Mouse (Mus musculus): ENCODE measurements around the gene Apof. TPM values are rescaled to one million over a fixed set of nuclear protein-coding genes. Genes with fewer than 3 reads are reported as not detected.

Gene Apof
- total and polyA plus RNA-seq, 3 experiments, result not detected

DNA sequence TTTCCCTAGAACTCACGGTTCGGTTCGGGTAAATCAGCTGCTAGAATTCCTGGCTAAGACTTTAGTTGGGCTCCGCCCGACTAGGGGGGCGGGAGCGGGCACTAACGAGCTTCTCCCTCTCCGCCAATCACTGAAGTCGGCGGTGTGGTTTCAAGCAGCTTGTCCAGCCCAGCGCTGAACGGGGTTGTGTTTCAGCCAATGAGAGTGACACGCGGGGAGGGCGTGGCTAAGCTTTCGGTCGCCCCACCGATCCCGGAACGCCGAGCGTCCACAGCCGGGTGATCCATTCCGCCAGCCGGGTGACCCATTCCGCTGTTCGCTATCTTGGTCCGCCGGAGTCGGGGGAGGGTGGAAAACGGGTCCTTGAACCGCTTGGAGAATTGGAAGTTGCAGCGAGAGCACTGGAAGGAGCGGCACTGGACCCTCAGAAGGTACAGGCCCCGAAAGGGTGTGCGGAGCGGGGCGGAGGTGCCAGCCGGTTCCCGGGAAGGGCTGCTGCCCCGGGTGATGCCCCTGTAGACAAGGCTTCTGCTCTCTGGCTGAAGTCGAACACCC is 1.9 kb downstream of the Apof start, which contains the start of gene Stat2 (continued):
- TF ChIP-seq ZNF384 (IDR thresholded peaks at IDR 0.05; ENCODE audit: low read depth, low read length), result no peak
- TF ChIP-seq BHLHE40 (IDR thresholded peaks at IDR 0.05; ENCODE audit: borderline replicate concordance, low read depth, low read length), result no peak

DNA sequence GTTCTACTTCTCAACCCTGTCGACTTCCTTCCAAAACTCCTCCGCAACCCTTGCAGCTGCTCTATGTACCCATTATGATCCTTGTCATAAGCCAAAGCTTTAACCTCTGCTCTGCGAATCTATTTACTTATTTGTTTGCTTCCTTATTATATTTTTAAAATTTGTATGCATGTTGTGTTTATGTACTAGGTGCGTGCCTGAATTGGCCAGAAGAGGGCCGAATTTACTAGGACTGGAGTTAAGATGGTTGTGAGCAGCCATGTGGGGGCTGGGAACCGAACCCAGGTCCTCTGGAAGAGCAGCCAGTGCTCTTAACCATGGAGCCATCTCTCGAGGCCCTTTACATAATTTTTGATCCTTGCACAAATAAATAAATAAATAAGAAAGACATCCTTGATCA is 2.4 kb downstream of the Apof start:
- Histone ChIP-seq H3K9me3 (replicated peaks; ENCODE audit: insufficient read depth, low read length) (no peaks in the 10 kb centered on the region), H3K27ac (ENCODE audit: control insufficient read depth, low read depth, low read length) (no peak overlapping the region), H3K79me2 (ENCODE audit: control insufficient read depth, insufficient read depth, low read length, poor library complexity) (no peaks in the 10 kb centered on the region; the same call in 1 of the 2 replicates), H3K27me3 (ENCODE audit: control insufficient read depth in 1 of 2, insufficient read depth in 2 of 2, low read length in 2 of 2) (no peaks in the 10 kb centered on the region), H3K9ac (ENCODE audit: control insufficient read depth, low read depth, low read length, poor library complexity, severe bottlenecking) (peak overlapping the region; percentile 67), H3K36me3 (ENCODE audit: control insufficient read depth in 1 of 2, insufficient read depth in 2 of 2, low read length in 2 of 2) (no peaks in the 10 kb centered on the region; a peak in 2 of 4 replicates), H3K4me1 (ENCODE audit: control insufficient read depth in 1 of 2, insufficient read depth in 2 of 2, low read length in 2 of 2) (peaks cover 0 to 4% of the 10 kb centered on the region in 2 experiments; a peak in 2 of 4 replicates), H3K4me3 (ENCODE audit: control insufficient read depth in 1 of 2, insufficient read depth in 1 of 2, low read depth in 2 of 2, low read length in 2 of 2) (peak overlapping the region; percentile 64 to 92)
- DNase-seq (ENCODE audit: low read depth, low spot score), result peak; percentile 70
- TF ChIP-seq CTCF (IDR thresholded peaks at IDR 0.05 in 2 of 3, conservative IDR thresholded peaks at IDR 0.05 in 1 of 3; ENCODE audit: control insufficient read depth in 1 of 3, insufficient read depth in 1 of 3, low read depth in 2 of 3, low read length in 3 of 3, poor library complexity in 1 of 3, severe bottlenecking in 1 of 3) (peak in 1 of 3 experiments; percentile 25; a peak in 2 of 6 replicates), NRF1 (IDR thresholded peaks at IDR 0.05; ENCODE audit: insufficient read depth, low read depth, low read length, poor library complexity, severe bottlenecking) (no peak)

- no peak overlapping the region for H3K9ac ChIP-seq (ENCODE audit: control insufficient read depth, low read depth, low read length, poor library complexity, severe bottlenecking)
- no peak overlapping the region for H3K27ac ChIP-seq (ENCODE audit: control insufficient read depth, low read depth, low read length)
- H3K36me3 ChIP-seq (ENCODE audit: control insufficient read depth in 1 of 2, insufficient read depth in 2 of 2, low read length in 2 of 2), result no peaks in the 10 kb centered on the region; a peak in 2 of 4 replicates
- peaks cover 0 to 4% of the 10 kb centered on the region in 2 experiments; a peak in 2 of 4 replicates for H3K4me1 ChIP-seq (ENCODE audit: control insufficient read depth in 1 of 2, insufficient read depth in 2 of 2, low read length in 2 of 2)
- H3K4me3 ChIP-seq (ENCODE audit: control insufficient read depth in 1 of 2, insufficient read depth in 1 of 2, low read depth in 2 of 2, low read length in 2 of 2), result no peak overlapping the region
- no peaks in the 10 kb centered on the region; the same call in 1 of the 2 replicates for H3K79me2 ChIP-seq (ENCODE audit: control insufficient read depth, insufficient read depth, low read length, poor library complexity)
- peak; percentile 45 for DNase-seq (ENCODE audit: low read depth, low spot score)
- TF ChIP-seq POLR2AphosphoS5 (IDR thresholded peaks at IDR 0.05; ENCODE audit: borderline replicate concordance, low read depth, low read length) (no peak), KAT2A (conservative IDR thresholded peaks at IDR 0.05; ENCODE audit: low read depth, low read length) (no peak), NRF1 (IDR thresholded peaks at IDR 0.05; ENCODE audit: insufficient read depth, low read depth, low read length, poor library complexity, severe bottlenecking) (no peak), ZNF384 (IDR thresholded peaks at IDR 0.05; ENCODE audit: low read depth, low read length) (no peak), RAD21 (IDR thresholded peaks at IDR 0.05; ENCODE audit: low read depth, low read length) (peak; percentile 40), MYC (IDR thresholded peaks at IDR 0.05; ENCODE audit: low read depth, low read length) (no peak), ETS1 (IDR thresholded peaks at IDR 0.05; ENCODE audit: low read depth, low read length) (no peak), USF2 (IDR thresholded peaks at IDR 0.05; ENCODE audit: borderline replicate concordance in 1 of 2, insufficient read depth in 1 of 2, low read depth in 1 of 2, low read length in 2 of 2) (peak in 1 of 2 experiments; percentile 59; a peak in 1 of 4 replicates), MEF2A (IDR thresholded peaks at IDR 0.05; ENCODE audit: extremely low read depth, insufficient replicate concordance, low read depth, low read length, poor library complexity, severe bottlenecking) (no peak), MAZ (IDR thresholded peaks at IDR 0.05; ENCODE audit: low read depth, low read length) (no peak), CHD1 (IDR thresholded peaks at IDR 0.05; ENCODE audit: low read depth, low read length) (no peak), ELF1 (IDR thresholded peaks at IDR 0.05; ENCODE audit: low read depth, low read length) (no peak), USF1 (IDR thresholded peaks at IDR 0.05; ENCODE audit: low read depth, low read length) (peak; percentile 90), TCF12 (IDR thresholded peaks at IDR 0.05; ENCODE audit: low read depth, low read length) (no peak), SMC3 (IDR thresholded peaks at IDR 0.05; ENCODE audit: low read depth, low read length) (peak; percentile 28), EP300 (IDR thresholded peaks at IDR 0.05; ENCODE audit: low read depth in 1 of 2, low read length in 2 of 2) (no peak), BHLHE40 (IDR thresholded peaks at IDR 0.05; ENCODE audit: borderline replicate concordance, low read depth, low read length) (no peak), POLR2A (IDR thresholded peaks at IDR 0.05; ENCODE audit: control insufficient read depth in 1 of 2, insufficient read depth in 1 of 2, low read depth in 1 of 2, low read length in 2 of 2, poor library complexity in 1 of 2) (no peak), CTCF (IDR thresholded peaks at IDR 0.05 in 2 of 3, conservative IDR thresholded peaks at IDR 0.05 in 1 of 3; ENCODE audit: control insufficient read depth in 1 of 3, insufficient read depth in 1 of 3, low read depth in 2 of 3, low read length in 3 of 3, poor library complexity in 1 of 3, severe bottlenecking in 1 of 3) (peak in 1 of 3 experiments; percentile 58; a peak in 2 of 6 replicates)
- no peaks in the 10 kb centered on the region for H3K9me3 ChIP-seq (replicated peaks; ENCODE audit: insufficient read depth, low read length)
- H3K27me3 ChIP-seq (ENCODE audit: control insufficient read depth in 1 of 2, insufficient read depth in 2 of 2, low read length in 2 of 2), result no peaks in the 10 kb centered on the region
These were observed 3.4 kb downstream of the Apof start for GRCm38 (mm10) chr10:128271883-128272282.

Measured in MEL (cell line).